Mouse (Mus musculus): ENCODE data around the gene Bcl7b.

Gene Bcl7b

GRCm38 (mm10) chr5:135168063-135169062 is at the start of gene Bcl7b:
Gene Bcl7b, plus strand, starts transcription at chr5:135168283.
- peak; percentile 95 to 96 for DNase-seq (ENCODE audit: low spot score in 2 of 2)

GRCm38 (mm10) chr5:135118589-135119081 is 49.4 kb upstream of the Bcl7b start:
- DNase-seq (ENCODE audit: low spot score in 2 of 2): peak in 1 of 2 experiments; percentile 11

- no peak for DNase-seq (ENCODE audit: low spot score in 2 of 2)
These were observed 47.3 kb upstream of the Bcl7b start for GRCm38 (mm10) chr5:135120753-135121152.

GRCm38 (mm10) chr5:135126121-135126520 is 42.0 kb upstream of the Bcl7b start:
- no peak for DNase-seq (ENCODE audit: low spot score in 2 of 2)

GRCm38 (mm10) chr5:135127669-135128068 is 40.4 kb upstream of the Bcl7b start:
- DNase-seq (ENCODE audit: low spot score in 2 of 2): no peak

GRCm38 (mm10) chr5:135129747-135130146 is 38.3 kb upstream of the Bcl7b start:
- DNase-seq (ENCODE audit: low spot score in 2 of 2): no peak

GRCm38 (mm10) chr5:135133736-135134405 is 34.2 kb upstream of the Bcl7b start:
- no peak for DNase-seq (ENCODE audit: low spot score in 2 of 2)

GRCm38 (mm10) chr5:135134534-135134933 is 33.5 kb upstream of the Bcl7b start:
- DNase-seq (ENCODE audit: low spot score in 2 of 2): no peak

- DNase-seq (ENCODE audit: low spot score in 2 of 2): no peak
These were observed 28.2 kb upstream of the Bcl7b start for GRCm38 (mm10) chr5:135139881-135140280.

- DNase-seq (ENCODE audit: low spot score in 2 of 2): no peak
These were observed 23.6 kb upstream of the Bcl7b start for GRCm38 (mm10) chr5:135144469-135144868.

- DNase-seq (ENCODE audit: low spot score in 2 of 2): no peak
These were observed 22.6 kb upstream of the Bcl7b start for GRCm38 (mm10) chr5:135145532-135145931.

- no peak for DNase-seq (ENCODE audit: low spot score in 2 of 2)
These were observed 22.1 kb upstream of the Bcl7b start for GRCm38 (mm10) chr5:135145955-135146354.

GRCm38 (mm10) chr5:135148715-135149052 is 19.4 kb upstream of the Bcl7b start:
- no peak for DNase-seq (ENCODE audit: low spot score in 2 of 2)

GRCm38 (mm10) chr5:135149053-135149819 is 18.8 kb upstream of the Bcl7b start, which contains the start of gene Tbl2:
Gene Tbl2, plus strand, starts transcription at chr5:135149657.
- DNase-seq (ENCODE audit: low spot score in 2 of 2): peak; percentile 97

- no peak for DNase-seq (ENCODE audit: low spot score in 2 of 2)
These were observed 18.3 kb upstream of the Bcl7b start for GRCm38 (mm10) chr5:135149820-135150178.

GRCm38 (mm10) chr5:135156496-135156895 is 11.6 kb upstream of the Bcl7b start:
- no peak for DNase-seq (ENCODE audit: low spot score in 2 of 2)

- DNase-seq (ENCODE audit: low spot score in 2 of 2): no peak
These were observed 6.9 kb upstream of the Bcl7b start for GRCm38 (mm10) chr5:135161221-135161620.

GRCm38 (mm10) chr5:135161650-135162049 is 6.4 kb upstream of the Bcl7b start:
- no peak for DNase-seq (ENCODE audit: low spot score in 2 of 2)

GRCm38 (mm10) chr5:135162361-135162760 is 5.7 kb upstream of the Bcl7b start:
- no peak for DNase-seq (ENCODE audit: low spot score in 2 of 2)

GRCm38 (mm10) chr5:135162821-135163220 is 5.3 kb upstream of the Bcl7b start:
- no peak for DNase-seq (ENCODE audit: low spot score in 2 of 2)

GRCm38 (mm10) chr5:135166909-135167308 is 1.2 kb upstream of the Bcl7b start:
- no peak for DNase-seq (ENCODE audit: low spot score in 2 of 2)

- no peak for DNase-seq (ENCODE audit: low spot score in 2 of 2)
These were observed 614 bp upstream of the Bcl7b start for GRCm38 (mm10) chr5:135167469-135167868.

Measured in frontal cortex, postnatal 14 days (tissue).